ENCODE assay signal across 15 mouse cellular contexts in the genomic region with DNA sequence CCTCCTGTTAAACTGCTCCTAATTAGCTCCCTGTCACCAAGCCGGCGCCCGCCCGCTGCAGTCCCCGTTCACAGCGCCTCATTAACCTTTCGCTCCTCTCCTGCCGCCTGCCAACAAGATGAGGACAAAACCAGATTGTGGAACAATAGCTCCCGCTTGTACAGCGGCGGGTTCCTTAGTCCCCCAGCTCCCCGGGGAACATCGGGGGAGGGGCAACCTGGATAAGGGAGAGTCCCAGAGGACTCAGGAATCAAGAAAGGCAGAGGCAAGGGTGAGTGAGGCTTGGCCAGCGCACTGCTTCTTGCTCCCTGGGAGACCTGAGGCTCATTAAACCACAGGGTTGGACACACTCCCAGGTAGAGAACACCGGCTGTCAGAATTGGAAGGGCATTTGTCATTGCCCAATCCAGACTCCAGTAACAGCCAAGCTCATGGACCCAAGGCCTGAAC. TPM values are rescaled to one million over a fixed set of nuclear protein-coding genes. Genes with fewer than 3 reads are reported as not detected.
DNase-seq lines count a peak whose midpoint lies in the region; ATAC-seq lines count a peak whose summit lies in the region.
"Had no signal": no experiment of that assay in that cellular context is flagged by ENCODE, and none has a peak within 500 bp of the region (broad histone marks: within the 10 kb centered on the region; RNA-seq: fewer than 3 reads in every experiment).

No protein-coding gene starts in this region.

- no peaks in the 10 kb centered on the region for H3K36me3 ChIP-seq in midbrain, embryonic 13.5 days
- no peaks in the 10 kb centered on the region for H3K36me3 ChIP-seq in midbrain, embryonic 15.5 days (replicated peaks)
- no peaks in the 10 kb centered on the region for H3K36me3 ChIP-seq in forebrain, embryonic 16.5 days (ENCODE audit: control insufficient read depth, insufficient read depth)
- H3K36me3 ChIP-seq: lung, embryonic 15.5 days; neural tube, embryonic 15.5 days had no signal

- H3K4me1 ChIP-seq in midbrain, embryonic 13.5 days (replicated peaks) = peaks cover 9% of the 10 kb centered on the region
- peaks cover 2% of the 10 kb centered on the region; the same call in 1 of the 2 replicates for H3K4me1 ChIP-seq in midbrain, embryonic 15.5 days
- peaks cover 27% of the 10 kb centered on the region for H3K4me1 ChIP-seq in forebrain, embryonic 16.5 days (replicated peaks; ENCODE audit: control insufficient read depth, insufficient read depth, low read length)

- H3K27me3 ChIP-seq in midbrain, embryonic 13.5 days = no peaks in the 10 kb centered on the region
- no peaks in the 10 kb centered on the region for H3K27me3 ChIP-seq in midbrain, embryonic 15.5 days (replicated peaks)
- no peaks in the 10 kb centered on the region for H3K27me3 ChIP-seq in forebrain, embryonic 16.5 days (replicated peaks; ENCODE audit: control insufficient read depth, insufficient read depth, low read length)
- H3K27me3 ChIP-seq: lung, embryonic 15.5 days; neural tube, embryonic 15.5 days had no signal

- H3K4me2 ChIP-seq in midbrain, embryonic 13.5 days (replicated peaks) = no peak overlapping the region
- no peak overlapping the region for H3K4me2 ChIP-seq in midbrain, embryonic 15.5 days
- no peak overlapping the region for H3K4me2 ChIP-seq in forebrain, embryonic 16.5 days (ENCODE audit: low read length)
- H3K4me2 ChIP-seq: lung, embryonic 15.5 days; neural tube, embryonic 15.5 days had no signal

- 21% methylated on average over 15 of the region's 15 CpGs for WGBS in midbrain, embryonic 13.5 days
- WGBS in midbrain, embryonic 15.5 days = 26% methylated on average over 15 of the region's 15 CpGs
- WGBS in forebrain, embryonic 16.5 days = 15% methylated on average over 15 of the region's 15 CpGs

- DNase-seq in adrenal gland, adult 2 months = peak; percentile 18
- DNase-seq in adrenal gland, adult 18-20 months (ENCODE audit: low spot score in 2 of 2) = no peak
- DNase-seq in layer of hippocampus, adult 9-10 months (ENCODE audit: low spot score) = no peak
- no peak for DNase-seq in frontal cortex, postnatal 14 days (ENCODE audit: low spot score in 2 of 2)
- DNase-seq in heart, adult 8-10 months (ENCODE audit: low spot score) = no peak
- DNase-seq: heart, adult 11 months; left cerebral cortex, postnatal 4 days; midbrain, embryonic 14.5 days had no signal

- no peak overlapping the region for H3K9ac ChIP-seq in midbrain, embryonic 13.5 days (replicated peaks)
- no peak overlapping the region for H3K9ac ChIP-seq in midbrain, embryonic 15.5 days
- no peak overlapping the region for H3K9ac ChIP-seq in forebrain, embryonic 16.5 days (replicated peaks; ENCODE audit: low read depth, low read length)
- H3K9ac ChIP-seq: lung, embryonic 15.5 days; neural tube, embryonic 15.5 days had no signal

- H3K9me3 ChIP-seq in midbrain, embryonic 13.5 days = no peaks in the 10 kb centered on the region
- H3K9me3 ChIP-seq in midbrain, embryonic 15.5 days = no peaks in the 10 kb centered on the region
- H3K9me3 ChIP-seq in forebrain, embryonic 16.5 days (ENCODE audit: control insufficient read depth, low read length) = no peaks in the 10 kb centered on the region
- H3K9me3 ChIP-seq: lung, embryonic 15.5 days; neural tube, embryonic 15.5 days had no signal

- H3K4me3 ChIP-seq in midbrain, embryonic 13.5 days (replicated peaks) = no peak overlapping the region
- H3K4me3 ChIP-seq in midbrain, embryonic 15.5 days = no peak overlapping the region
- no peak overlapping the region for H3K4me3 ChIP-seq in forebrain, embryonic 16.5 days (replicated peaks; ENCODE audit: low read length)
- H3K4me3 ChIP-seq: lung, embryonic 15.5 days; neural tube, embryonic 15.5 days had no signal

- H3K27ac ChIP-seq in midbrain, embryonic 13.5 days = no peak overlapping the region
- no peak overlapping the region for H3K27ac ChIP-seq in midbrain, embryonic 15.5 days
- H3K27ac ChIP-seq in forebrain, embryonic 16.5 days (ENCODE audit: low read length) = no peak overlapping the region
- H3K27ac ChIP-seq: lung, embryonic 15.5 days; neural tube, embryonic 15.5 days had no signal

- 0 out of 2 replicates have a peak, but pooled peaks have one; percentile 6 for ATAC-seq in midbrain, embryonic 13.5 days
- ATAC-seq in midbrain, embryonic 15.5 days (replicated peaks) = no peak
- peak; percentile 34 for ATAC-seq in forebrain, embryonic 16.5 days

RNA-seq across cellular contexts. Expression of gene Emx1, which starts 37.2 kb away (rescaled TPM):
- total RNA-seq in adrenal gland, adult 2 months (2021) = not detected
- not detected in 2 replicates for polyA plus RNA-seq in adrenal gland, adult 2 months (2012; rRNA removed)
- not detected for total RNA-seq in adrenal gland, adult 18-20 months (2021)
- 1.8 and 7.2 TPM in 2 replicates for polyA plus RNA-seq in midbrain, embryonic 13.5 days (2015; fragmentation: Nextera tagmentation; extraction: Ambion mirVana)
- polyA plus RNA-seq in midbrain, embryonic 15.5 days (2015; fragmentation: Nextera tagmentation; extraction: Ambion mirVana) = 1.4 and 3.2 TPM in 2 replicates
- polyA plus RNA-seq in forebrain, embryonic 16.5 days (2015; fragmentation: Nextera tagmentation; extraction: Ambion mirVana) = 57.5 and 59.7 TPM in 2 replicates
- total RNA-seq in heart, adult 8-10 months (2022) = not detected
- polyA plus RNA-seq: intestine, embryonic 14.5 days; lung, embryonic 15.5 days; neural tube, embryonic 15.5 days; spleen, adult 2 months had no signal
